Mouse (Mus musculus) liver, embryonic 11.5 days (tissue): ENCODE results near the gene Rabgap1. TPM values are rescaled to one million over a fixed set of nuclear protein-coding genes. Genes with fewer than 3 reads are reported as not detected.

ENCODE experiments used
- ATAC-seq: fragments of 200-750 bp; cut with Nextera tagmentation; replicated peaks from 2 replicates; pipeline ENCODE4 v1.8.0; 2017; ENCODE audit warnings: moderate number of reproducible peaks, mild to moderate bottlenecking, moderate TSS enrichment, moderate library complexity; ENCODE audit not compliant: low FRiP score
- DNase-seq: peaks from one replicate; pipeline ENCODE4 v3.0.0-alpha.2; 2017; ENCODE audit warnings: low spot score
- H3K27ac ChIP-seq: fragments of 300-500 bp; sonication (generic); 2 replicates; pipeline ENCODE4 v1.5.1; 2014; ENCODE audit warnings: mild to moderate bottlenecking, low read depth, low read length, control low read depth
- H3K27me3 ChIP-seq: fragments of 300-500 bp; sonication (generic); replicated peaks from 2 replicates; pipeline ENCODE4 v1.6.1; 2014; ENCODE audit warnings: low read length, mixed read lengths; ENCODE audit not compliant: control insufficient read depth, insufficient read depth
- H3K36me3 ChIP-seq: fragments of 300-500 bp; sonication (generic); 2 replicates; pipeline ENCODE4 v1.6.1; 2014; ENCODE audit warnings: mild to moderate bottlenecking, low read length, moderate library complexity, mixed read lengths; ENCODE audit not compliant: control insufficient read depth, insufficient read depth
- H3K4me1 ChIP-seq: fragments of 300-500 bp; sonication (generic); replicated peaks from 2 replicates; pipeline ENCODE4 v1.6.1; 2014; ENCODE audit warnings: low read length, mixed read lengths; ENCODE audit not compliant: control insufficient read depth, insufficient read depth
- H3K4me2 ChIP-seq: fragments of 300-500 bp; sonication (generic); 2 replicates; pipeline ENCODE4 v1.6.1; 2014; ENCODE audit warnings: mild to moderate bottlenecking, control low read depth, moderate library complexity
- H3K4me3 ChIP-seq: fragments of 300-500 bp; sonication (generic); 2 replicates; pipeline ENCODE4 v1.5.1; 2014; ENCODE audit warnings: low read depth, low read length, control low read depth
- H3K9ac ChIP-seq: fragments of 300-500 bp; sonication (generic); 2 replicates; pipeline ENCODE4 v1.6.1; 2014; ENCODE audit warnings: low read depth, low read length, control low read depth
- H3K9me3 ChIP-seq: fragments of 300-500 bp; sonication (generic); 2 replicates; pipeline ENCODE4 v1.6.1; 2016; ENCODE audit warnings: low read length, inconsistent platforms, mixed read lengths; ENCODE audit not compliant: control insufficient read depth
- WGBS: fragments of 180-500 bp; shearing (Covaris S2); extraction: QIAGEN DNeasy Blood & Tissue Kit; methylation state at CpG from one replicate; pipeline ENCODE4 v1.1.7; 2014; 5-methylcytosine and 5-hydroxymethylcytosine counted together
- polyA plus RNA-seq: library from polyadenylated mRNA; unstranded; fragments of >200 nt; fragmentation: Nextera tagmentation; extraction: Ambion mirVana; gene quantifications from 2 replicates; pipeline ENCODE4 v1.2.1, GENCODE M21; 2014

The Rabgap1 gene
- 20.3 and 20.4 TPM in 2 replicates for polyA plus RNA-seq

DNA sequence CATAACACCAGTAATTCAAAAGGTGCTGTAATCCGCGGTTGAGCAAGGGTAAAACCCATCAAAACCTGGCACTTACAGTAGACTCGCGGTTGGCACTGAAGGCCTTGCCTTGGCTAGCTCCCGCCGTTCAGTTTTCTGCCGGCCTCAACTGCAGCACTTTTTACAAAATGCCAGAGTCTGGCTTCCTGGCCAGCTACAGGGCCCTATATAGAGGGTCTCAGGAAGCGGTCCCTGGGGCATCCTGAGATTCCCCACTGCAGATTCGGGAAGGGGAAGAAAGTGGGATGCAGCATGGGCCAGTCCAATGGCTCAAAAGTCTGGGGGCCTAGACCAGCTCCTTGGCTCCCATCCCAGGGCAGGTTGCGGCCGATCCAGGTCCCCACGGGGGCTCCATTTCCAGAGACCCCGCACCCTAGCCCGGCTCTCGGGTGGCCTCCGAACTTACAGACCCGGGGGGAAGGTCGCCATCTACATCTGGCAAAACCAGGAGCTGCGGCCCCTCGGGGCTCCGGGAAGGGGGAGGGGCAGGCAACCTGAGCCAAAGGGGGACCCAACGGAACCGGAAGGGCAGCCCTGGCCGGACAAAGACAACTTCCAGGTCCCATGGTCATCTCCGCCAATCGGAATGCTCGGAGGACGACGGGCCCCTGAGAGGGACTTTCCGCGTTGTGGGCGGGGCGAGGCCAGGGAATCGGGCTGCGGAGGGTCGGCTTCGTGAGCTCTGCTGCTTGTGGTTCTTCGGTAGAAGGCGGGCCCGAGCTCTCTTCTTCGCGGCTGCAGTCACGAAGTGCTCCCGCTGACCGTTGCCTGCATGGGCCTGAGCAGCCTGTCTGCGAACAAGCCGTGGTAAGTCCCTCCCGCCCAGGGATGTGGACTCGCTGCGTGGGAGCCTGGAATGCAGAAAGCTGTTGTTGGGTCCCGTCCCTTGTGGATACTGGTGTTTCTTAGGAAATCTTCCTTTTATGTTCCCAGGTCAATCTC is at the start of gene Rabgap1, which contains the start of the genes Zbtb26 and Zbtb6:
Rabgap1 (plus strand) TSS at position 669 of the 981 bp plus-strand sequence.
Zbtb26 (minus strand) TSS at position 525 of the 981 bp plus-strand sequence.
Zbtb6 (minus strand) TSS at position 561 of the 981 bp plus-strand sequence.
- no peaks in the 10 kb centered on the region for H3K27me3 ChIP-seq
- WGBS, result under 1% methylated on average over 51 of the region's 51 CpGs
- ATAC-seq (peak; percentile 98), DNase-seq (peak; percentile 95)
- H3K36me3 ChIP-seq, result no peaks in the 10 kb centered on the region
- H3K4me3 ChIP-seq, result peak within 1 kb of the TSS; percentile 83
- peak within 1 kb of the TSS; percentile 70 for H3K4me2 ChIP-seq
- H3K4me1 ChIP-seq, result peaks cover 14% of the 10 kb centered on the region
- peak within 1 kb of the TSS; percentile 91 for H3K9ac ChIP-seq
- peak within 1 kb of the TSS; percentile 90 for H3K27ac ChIP-seq
- no peaks in the 10 kb centered on the region for H3K9me3 ChIP-seq

DNA sequence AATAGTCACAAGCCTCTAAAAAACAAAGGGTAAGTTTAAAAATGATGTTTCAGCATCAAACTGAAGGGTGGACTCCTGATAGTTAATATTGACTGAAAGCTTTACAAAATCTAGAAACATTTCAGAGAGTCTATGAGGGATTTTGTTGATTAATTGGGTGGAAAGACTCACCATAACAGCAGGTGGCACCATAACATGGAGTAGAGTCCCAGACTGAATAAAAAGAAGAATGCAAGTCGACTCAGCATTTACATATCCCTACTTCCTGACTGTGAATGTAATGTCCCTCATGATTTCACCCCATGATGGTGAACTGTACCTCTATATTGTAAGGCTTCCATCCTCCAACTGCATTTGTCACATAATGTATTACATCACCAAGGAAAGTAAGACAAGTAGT is 47.5 kb upstream of the Rabgap1 start:
- 72% methylated on average over 1 of the region's 1 CpGs for WGBS

DNA sequence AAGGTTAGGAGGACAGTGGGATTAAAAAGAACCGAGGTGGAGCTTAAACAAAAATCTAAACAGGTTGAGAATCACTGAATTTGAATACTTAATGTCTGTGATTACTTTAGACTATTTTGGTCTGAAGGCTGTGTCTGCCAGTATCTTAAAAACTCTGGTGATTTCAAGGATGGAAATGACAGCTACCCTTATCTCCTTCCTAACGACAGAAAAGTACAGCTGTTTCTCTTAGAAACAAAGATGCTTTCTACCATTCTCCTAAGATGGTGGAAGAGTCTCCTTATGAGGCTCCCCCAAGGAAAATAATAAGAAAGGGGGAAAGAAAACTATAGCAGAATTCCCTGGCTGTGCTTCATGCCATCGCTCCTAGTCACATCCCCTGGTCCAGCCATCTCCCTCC is 21.2 kb upstream of the Rabgap1 start:
- H3K9ac ChIP-seq, result peak overlapping the region; percentile 90
- no peak for ATAC-seq
- H3K9me3 ChIP-seq, result no peaks in the 10 kb centered on the region
- peaks cover 9% of the 10 kb centered on the region; the same call in 1 of the 2 replicates for H3K4me1 ChIP-seq
- peak overlapping the region; percentile 85 for H3K4me2 ChIP-seq
- DNase-seq, result no peak
- WGBS, result 5% methylated on average over 3 of the region's 3 CpGs
- no peaks in the 10 kb centered on the region for H3K27me3 ChIP-seq
- peak overlapping the region; percentile 96 for H3K4me3 ChIP-seq
- H3K27ac ChIP-seq, result peak overlapping the region; percentile 88
- H3K36me3 ChIP-seq, result no peaks in the 10 kb centered on the region

More for the DNA sequence above, 47.5 kb upstream of the Rabgap1 start:
- H3K9ac ChIP-seq, result no peak overlapping the region
- peaks cover 9% of the 10 kb centered on the region for H3K36me3 ChIP-seq
- no peaks in the 10 kb centered on the region for H3K27me3 ChIP-seq
- no peak overlapping the region for H3K4me2 ChIP-seq
- H3K4me3 ChIP-seq, result no peak overlapping the region
- DNase-seq (no peak), ATAC-seq (no peak)
- H3K4me1 ChIP-seq, result no peaks in the 10 kb centered on the region
- no peaks in the 10 kb centered on the region for H3K9me3 ChIP-seq
- H3K27ac ChIP-seq, result no peak overlapping the region

DNA sequence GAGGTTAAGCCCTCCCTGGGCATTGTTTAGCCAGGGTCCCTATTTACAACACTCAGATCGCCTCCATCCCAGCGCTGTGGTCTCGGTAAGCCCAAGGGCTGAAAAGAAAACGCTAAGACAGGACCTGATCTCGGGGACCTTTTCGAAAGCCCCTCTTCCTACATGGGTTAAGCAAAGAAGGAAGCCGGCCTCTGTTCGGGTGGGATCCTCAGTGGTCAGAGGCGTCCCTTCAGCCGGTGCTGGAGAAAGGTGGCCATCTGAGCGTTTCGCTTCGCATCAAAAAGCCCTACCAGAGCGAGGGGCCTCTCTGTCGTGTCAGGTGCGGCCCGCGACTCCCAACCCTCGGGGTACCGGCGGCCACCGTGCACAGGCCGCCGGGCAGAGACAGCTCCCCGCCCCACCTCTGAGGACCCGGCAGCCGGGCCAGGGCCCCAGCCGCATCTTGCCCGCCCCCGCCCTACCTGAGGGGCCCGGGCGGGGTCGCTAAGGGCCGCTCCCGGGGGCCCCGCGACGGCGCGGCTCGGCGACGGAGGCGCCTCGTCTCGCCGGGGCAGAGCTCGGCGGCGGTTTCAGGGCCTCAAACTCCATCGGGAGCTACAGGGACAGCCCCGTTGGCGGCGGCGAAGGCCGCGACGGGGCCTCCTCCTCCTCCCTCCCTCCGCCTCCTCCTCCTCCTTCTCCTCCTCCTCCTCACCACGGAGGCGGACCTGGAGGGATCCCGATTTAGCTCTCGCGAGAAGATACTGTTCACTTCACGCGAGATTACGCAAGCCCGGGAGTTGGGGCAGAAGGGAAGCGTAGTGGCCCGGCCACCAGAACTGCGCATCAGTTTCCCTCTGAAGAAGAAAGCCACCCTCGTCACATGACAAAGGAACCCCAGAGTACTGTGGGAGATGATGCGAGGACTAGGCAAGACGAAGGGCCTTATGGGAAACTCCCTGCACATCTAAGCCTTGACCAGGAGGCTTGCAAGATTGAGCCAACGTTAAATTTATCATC is 20.5 kb upstream of the Rabgap1 start, which contains the start of gene Rc3h2:
Rc3h2 (minus strand) TSS at position 598 of the 999 bp plus-strand sequence.
- ATAC-seq (peak; percentile 99), DNase-seq (peak; percentile 90)
- Histone ChIP-seq H3K4me3 (peak within 1 kb of the TSS; percentile 96), H3K9me3 (no peaks in the 10 kb centered on the region), H3K36me3 (no peaks in the 10 kb centered on the region), H3K4me1 (peaks cover 9% of the 10 kb centered on the region; the same call in 1 of the 2 replicates), H3K9ac (peak within 1 kb of the TSS; percentile 90), H3K4me2 (peak within 1 kb of the TSS; percentile 85), H3K27ac (peak within 1 kb of the TSS; percentile 88), H3K27me3 (no peaks in the 10 kb centered on the region)
- WGBS, result under 1% methylated on average over 72 of the region's 75 CpGs

DNA sequence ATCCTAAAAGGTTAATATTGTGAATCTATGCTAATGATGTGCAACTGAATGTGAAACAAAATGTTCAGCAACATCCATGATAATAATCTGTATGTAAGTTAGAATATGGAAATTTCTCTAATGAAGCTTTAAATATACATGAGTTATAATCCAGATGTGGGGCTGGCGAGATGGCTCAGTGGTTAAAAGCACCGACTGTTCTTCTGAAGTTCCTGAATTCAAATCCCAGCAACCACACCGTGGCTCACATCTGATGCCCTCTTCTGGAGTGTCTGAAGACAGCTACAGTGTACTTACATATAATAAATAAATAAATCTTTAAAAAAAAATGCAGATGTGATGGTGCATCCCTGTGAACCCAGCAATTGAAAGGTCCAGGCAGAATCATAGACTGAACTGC is 19.4 kb upstream of the Rabgap1 start:
- DNase-seq (no peak), ATAC-seq (no peak)
- Histone ChIP-seq H3K9me3 (no peaks in the 10 kb centered on the region), H3K4me1 (peaks cover 9% of the 10 kb centered on the region; the same call in 1 of the 2 replicates), H3K4me2 (no peak overlapping the region), H3K36me3 (no peaks in the 10 kb centered on the region; the same call in 1 of the 2 replicates), H3K9ac (no peak overlapping the region), H3K4me3 (no peak overlapping the region), H3K27me3 (no peaks in the 10 kb centered on the region), H3K27ac (no peak overlapping the region)
- WGBS, result 49% methylated on average over 3 of the region's 3 CpGs

DNA sequence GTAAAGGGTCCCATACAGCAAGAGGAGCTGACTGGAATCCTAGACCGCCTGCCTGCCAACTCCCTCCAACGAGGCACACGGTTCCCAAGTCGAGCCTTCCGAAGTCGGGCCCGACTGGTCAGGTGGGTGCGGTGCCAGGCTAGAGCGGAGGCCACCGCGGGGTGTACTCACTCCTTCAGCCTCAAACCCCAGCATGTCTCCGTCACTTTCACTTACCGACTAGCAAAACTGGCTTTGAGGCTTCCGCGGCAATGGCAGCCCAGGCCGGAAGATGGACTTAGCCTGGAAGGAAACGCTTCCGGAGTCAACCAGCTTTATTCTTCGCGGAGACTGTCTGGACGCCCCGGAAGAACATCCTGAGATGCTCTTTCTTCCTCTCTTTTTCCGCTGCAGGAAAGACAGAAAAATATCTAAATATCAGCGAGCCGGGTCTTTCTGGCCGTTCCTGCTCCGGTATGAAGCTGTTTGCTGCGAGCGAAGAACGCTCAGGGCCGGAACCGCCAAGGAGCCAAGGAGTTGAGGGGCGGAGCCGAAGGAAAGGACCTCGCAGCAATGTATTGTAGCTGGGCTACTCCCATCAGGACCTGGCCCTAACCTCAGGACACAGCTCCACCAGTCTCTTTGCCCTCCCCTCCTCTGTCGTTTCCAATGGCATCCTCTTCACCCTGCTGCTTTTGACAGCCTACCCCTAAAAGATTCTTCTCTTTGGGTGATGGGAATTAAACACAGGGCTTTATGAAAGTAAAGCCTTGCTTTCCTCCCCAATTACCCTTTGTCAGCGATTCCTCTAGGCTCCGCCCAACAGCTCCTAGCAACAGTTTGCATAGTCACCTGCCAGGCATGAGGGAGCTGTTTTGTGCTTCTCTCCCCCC is 12.2 kb upstream of the Rabgap1 start:
- H3K27me3 ChIP-seq, result no peaks in the 10 kb centered on the region
- peak overlapping the region; percentile 85 for H3K27ac ChIP-seq
- under 1% methylated on average over 38 of the region's 38 CpGs for WGBS
- H3K36me3 ChIP-seq, result no peaks in the 10 kb centered on the region; the same call in 1 of the 2 replicates
- DNase-seq, result peak; percentile 80
- H3K4me1 ChIP-seq, result peaks cover 7% of the 10 kb centered on the region
- H3K4me2 ChIP-seq, result peak overlapping the region; percentile 90
- ATAC-seq, result peak; percentile 94
- H3K9me3 ChIP-seq, result no peaks in the 10 kb centered on the region
- H3K4me3 ChIP-seq, result peak overlapping the region; percentile 91
- peak overlapping the region; percentile 93 for H3K9ac ChIP-seq

DNA sequence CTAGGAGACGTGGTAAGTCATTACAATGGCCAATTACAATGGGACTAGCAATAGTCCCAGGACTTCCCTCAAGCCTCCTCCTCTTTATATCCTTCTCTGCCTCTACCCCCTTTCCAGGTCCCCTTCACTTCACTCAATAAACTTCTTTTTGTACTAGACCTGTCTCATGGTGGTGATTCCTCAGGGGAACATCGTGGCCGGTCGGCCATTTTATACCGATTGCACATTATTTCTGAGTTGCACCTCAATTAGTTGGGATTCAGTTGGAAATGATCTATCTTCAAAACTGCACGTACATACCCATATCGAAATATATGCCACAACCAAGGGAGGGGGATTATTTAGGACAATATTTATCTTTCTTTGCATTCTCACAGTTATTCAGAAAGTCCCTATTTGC is 11.5 kb upstream of the Rabgap1 start:
- 30% methylated on average over 7 of the region's 7 CpGs for WGBS
- peaks cover 7% of the 10 kb centered on the region for H3K4me1 ChIP-seq
- H3K36me3 ChIP-seq, result no peaks in the 10 kb centered on the region; the same call in 1 of the 2 replicates
- H3K27me3 ChIP-seq, result no peaks in the 10 kb centered on the region
- H3K4me3 ChIP-seq, result peak overlapping the region; percentile 91
- peak; percentile 11; the same call in 1 of the 2 replicates for ATAC-seq
- peak overlapping the region; percentile 85 for H3K27ac ChIP-seq
- H3K9ac ChIP-seq, result peak overlapping the region; percentile 93
- H3K4me2 ChIP-seq, result peak overlapping the region; percentile 90
- H3K9me3 ChIP-seq, result no peaks in the 10 kb centered on the region
- DNase-seq, result peak; percentile 35
